Mouse (Mus musculus) cerebellum, adult (tissue): ENCODE results near the gene Atad1.

Experiments used
- ATAC-seq: cut with Nextera tagmentation; 2 replicates; pipeline ENCODE4 v1.9.2; 2017; ENCODE audit warnings: mild to moderate bottlenecking, moderate library complexity, mixed read lengths; ENCODE audit not compliant: insufficient number of reproducible peaks, low FRiP score, low TSS enrichment

The Atad1 gene

DNA sequence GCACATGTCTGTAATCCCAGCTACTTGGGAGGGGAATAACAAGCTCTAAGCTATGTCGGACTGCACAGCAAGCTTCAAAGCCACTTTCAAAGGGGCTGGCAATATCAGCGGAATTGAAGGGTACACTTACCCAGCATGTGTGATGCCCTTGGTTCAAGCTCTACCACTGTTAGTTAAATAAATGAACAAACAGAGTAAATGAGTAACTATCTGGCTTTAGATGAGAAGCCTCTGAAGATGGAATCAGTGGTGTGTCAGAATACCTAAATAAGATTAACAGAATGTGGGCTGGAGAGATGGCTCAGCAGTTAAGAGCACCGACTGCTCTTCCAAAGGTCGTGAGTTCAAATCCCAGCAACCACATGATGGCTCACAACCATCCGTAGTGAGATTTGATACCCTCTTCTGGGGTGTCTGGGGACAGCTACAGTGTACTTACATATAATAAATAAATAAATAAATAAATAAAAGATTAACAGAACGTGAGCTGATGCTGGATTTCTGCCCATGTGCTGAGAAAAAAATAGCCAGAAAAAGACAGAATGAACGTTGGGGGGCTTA, 110.9 kb downstream of the Atad1 start:
- no peak for ATAC-seq

DNA sequence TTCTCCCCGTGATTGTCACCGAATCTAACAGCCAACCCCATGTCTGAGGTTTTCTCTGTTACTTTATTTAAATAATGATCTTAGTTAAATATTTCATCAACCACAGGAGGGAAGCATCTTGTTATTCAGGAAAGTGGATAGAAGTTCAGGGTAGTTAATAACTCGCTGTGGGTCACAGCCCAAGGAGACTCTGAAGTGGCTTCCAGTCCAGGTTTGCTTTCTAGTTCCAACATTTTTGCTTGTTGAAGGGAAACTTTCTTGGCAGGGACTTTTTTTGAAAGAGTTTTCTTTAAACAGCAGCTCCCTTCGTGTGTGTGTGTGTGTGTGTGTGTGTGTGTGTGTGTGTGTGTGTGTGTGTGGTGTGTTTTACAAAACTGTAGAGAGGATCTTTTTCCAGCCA, 112.0 kb downstream of the Atad1 start:
- ATAC-seq = no peak

DNA sequence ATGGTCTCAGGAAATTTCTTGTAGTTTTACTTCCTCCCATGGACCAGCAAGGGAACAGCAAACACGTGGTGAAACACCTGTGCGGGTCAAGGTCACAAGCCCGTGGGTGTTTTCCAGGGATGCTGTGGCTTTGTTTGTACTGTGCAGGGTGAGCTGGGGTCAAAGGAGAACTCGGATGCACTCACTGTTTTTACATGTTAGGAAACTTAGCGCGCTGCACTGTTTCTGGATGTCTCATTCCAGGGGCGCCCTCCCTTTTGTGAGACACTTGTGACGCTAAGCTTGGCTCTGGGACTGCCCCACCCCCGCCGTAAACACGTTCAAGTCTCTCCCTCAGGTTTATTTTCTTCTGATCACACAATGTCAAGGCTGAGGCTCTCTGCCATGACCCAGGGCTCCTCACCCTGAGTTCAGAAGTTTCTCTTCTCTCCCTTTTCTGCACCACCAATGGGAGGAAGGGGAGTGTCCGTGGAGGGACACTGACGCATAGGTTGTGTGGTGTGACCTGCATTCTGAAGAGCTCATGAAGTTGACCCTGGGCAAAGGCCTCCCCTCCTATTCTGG, 112.7 kb downstream of the Atad1 start:
- no peak for ATAC-seq

DNA sequence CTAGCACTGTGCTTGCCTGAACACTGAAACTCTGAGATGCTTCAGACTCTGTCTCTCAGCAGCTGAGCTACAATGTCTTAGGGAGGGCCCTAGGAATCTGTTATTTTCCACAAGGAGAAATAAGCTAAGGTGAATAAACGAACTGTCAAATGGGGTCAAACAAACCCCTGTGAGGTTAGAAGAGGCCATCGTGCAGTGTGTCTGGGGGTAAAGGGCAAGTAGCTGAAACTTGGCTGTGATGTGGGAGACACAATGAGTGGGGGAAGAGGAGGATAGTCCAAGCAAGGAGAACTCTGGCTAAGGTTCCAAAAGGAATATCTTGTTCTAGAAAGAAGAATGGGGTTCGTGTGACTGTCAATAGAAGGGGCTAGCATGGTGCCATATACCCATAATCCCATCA, 117.4 kb downstream of the Atad1 start:
- ATAC-seq = no peak
